Mouse (Mus musculus): Measurements from ENCODE around the gene Serf2. TPM values are rescaled to one million over a fixed set of nuclear protein-coding genes. Genes with fewer than 3 reads are reported as not detected.
"Not testable (repeated sequence)": the region's sequence is repeated elsewhere in the genome, so short reads cannot be mapped to it uniquely, and the experiment has no call there.

Serf2 gene
- polyA plus RNA-seq, 1 experiment from 2014 or later: 574 TPM

DNA sequence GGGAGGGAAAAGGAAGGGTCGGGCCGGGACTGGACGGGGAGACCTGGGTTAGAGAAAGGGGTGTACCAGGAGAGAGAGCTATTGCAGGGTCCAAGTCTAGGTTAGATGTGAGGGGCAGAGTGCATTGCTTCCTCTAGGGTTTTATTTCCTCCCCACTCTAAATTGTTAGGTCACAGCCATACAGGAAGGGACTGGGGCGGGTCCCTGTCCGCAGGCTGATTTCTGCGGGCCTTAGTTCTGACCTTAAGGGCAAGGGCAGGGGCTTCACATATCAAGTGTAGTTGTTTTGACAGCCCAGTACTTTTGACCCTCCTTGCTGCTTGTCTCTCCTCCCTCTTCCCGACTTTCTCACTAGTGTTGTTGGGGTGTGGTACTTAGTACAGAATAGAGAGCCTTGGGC, 1.1 kb downstream of the Serf2 start:
- peak overlapping the region; percentile 92 for H3K4me3 ChIP-seq (ENCODE audit: low read depth, low read length)
- WGBS: under 1% methylated on average over 7 of the region's 7 CpGs
- peak overlapping the region; percentile 96; the same call in 1 of the 2 replicates for H3K27ac ChIP-seq (ENCODE audit: low read length)
- peak overlapping the region; percentile 91 for H3K4me2 ChIP-seq (replicated peaks; ENCODE audit: low read depth, low read length)
- peak overlapping the region; percentile 96 for H3K9ac ChIP-seq (replicated peaks; ENCODE audit: low read depth, low read length)
- no peaks in the 10 kb centered on the region for H3K27me3 ChIP-seq (ENCODE audit: control insufficient read depth, insufficient read depth, low read length)
- H3K9me3 ChIP-seq (ENCODE audit: control insufficient read depth, low read depth, low read length): no peaks in the 10 kb centered on the region
- ATAC-seq (ENCODE audit: insufficient number of reproducible peaks, insufficient read depth, low FRiP score, low read depth): no peak
- H3K4me1 ChIP-seq (ENCODE audit: control insufficient read depth, insufficient read depth, low read length): peaks cover 17% of the 10 kb centered on the region; the same call in 1 of the 2 replicates
- peaks cover 19% of the 10 kb centered on the region for H3K36me3 ChIP-seq (ENCODE audit: control insufficient read depth, insufficient read depth, low read length)

DNA sequence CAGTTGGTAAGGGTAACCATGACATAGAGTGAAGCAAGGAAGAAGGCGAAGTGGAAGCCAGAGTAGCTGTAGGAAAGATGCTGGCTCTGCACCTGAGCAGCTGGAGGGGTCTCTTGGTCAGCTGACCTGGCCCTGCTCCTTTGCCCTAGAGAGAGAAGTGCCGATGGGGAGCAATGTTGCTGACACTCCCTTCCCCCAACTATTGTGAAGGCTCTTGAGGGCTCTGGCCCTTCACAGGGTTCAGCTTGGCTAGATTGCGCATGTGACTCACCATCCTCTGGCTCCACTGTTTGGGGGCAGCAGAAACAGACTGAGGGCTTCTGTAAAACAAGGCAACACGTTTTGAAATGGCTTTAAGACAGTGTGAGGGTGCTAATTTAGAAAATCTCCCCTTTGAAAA, 3.4 kb downstream of the Serf2 start:
- Histone ChIP-seq H3K36me3 (ENCODE audit: control insufficient read depth, insufficient read depth, low read length) (peaks cover 19% of the 10 kb centered on the region), H3K9me3 (ENCODE audit: control insufficient read depth, low read depth, low read length) (no peaks in the 10 kb centered on the region), H3K27ac (ENCODE audit: low read length) (no peak overlapping the region), H3K27me3 (ENCODE audit: control insufficient read depth, insufficient read depth, low read length) (no peaks in the 10 kb centered on the region), H3K4me3 (ENCODE audit: low read depth, low read length) (no peak overlapping the region), H3K4me2 (replicated peaks; ENCODE audit: low read depth, low read length) (no peak overlapping the region), H3K4me1 (ENCODE audit: control insufficient read depth, insufficient read depth, low read length) (peaks cover 25% of the 10 kb centered on the region; the same call in 1 of the 2 replicates), H3K9ac (replicated peaks; ENCODE audit: low read depth, low read length) (no peak overlapping the region)
- ATAC-seq (ENCODE audit: insufficient number of reproducible peaks, insufficient read depth, low FRiP score, low read depth): no peak
- WGBS: 83% methylated on average over 4 of the region's 4 CpGs

DNA sequence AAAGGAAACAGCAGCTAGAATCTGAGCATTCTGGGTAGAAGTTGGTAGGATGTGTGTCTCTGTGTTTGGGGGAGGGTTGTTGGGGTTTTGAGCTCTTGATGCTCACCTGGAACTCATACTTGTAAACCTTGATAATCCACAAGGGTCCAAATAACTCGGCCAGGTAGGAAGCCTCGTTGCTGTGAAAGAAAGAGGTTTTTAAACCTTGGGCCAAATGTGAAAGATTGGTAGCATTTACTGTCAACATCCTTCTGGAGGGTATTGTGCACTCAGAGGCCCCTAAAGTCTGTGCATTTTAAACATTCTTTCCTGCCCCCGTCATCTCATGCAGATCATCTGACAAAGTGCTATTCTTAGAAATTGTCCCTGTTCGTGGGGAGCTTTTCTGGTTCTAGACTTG, 4.0 kb downstream of the Serf2 start, which contains the start of gene Hypk:
Gene Hypk (plus strand): TSS at position 301 of the 400 bp plus-strand sequence.
- Histone ChIP-seq H3K4me1 (ENCODE audit: control insufficient read depth, insufficient read depth, low read length) (peaks cover 25% of the 10 kb centered on the region; the same call in 1 of the 2 replicates), H3K27ac (ENCODE audit: low read length) (no peak within 1 kb of the TSS), H3K4me2 (replicated peaks; ENCODE audit: low read depth, low read length) (no peak within 1 kb of the TSS), H3K4me3 (ENCODE audit: low read depth, low read length) (no peak within 1 kb of the TSS), H3K27me3 (ENCODE audit: control insufficient read depth, insufficient read depth, low read length) (no peaks in the 10 kb centered on the region), H3K9ac (replicated peaks; ENCODE audit: low read depth, low read length) (no peak within 1 kb of the TSS), H3K9me3 (ENCODE audit: control insufficient read depth, low read depth, low read length) (no peaks in the 10 kb centered on the region), H3K36me3 (ENCODE audit: control insufficient read depth, insufficient read depth, low read length) (peaks cover 19% of the 10 kb centered on the region)
- no peak for ATAC-seq (ENCODE audit: insufficient number of reproducible peaks, insufficient read depth, low FRiP score, low read depth)
- WGBS: 72% methylated on average over 4 of the region's 4 CpGs

DNA sequence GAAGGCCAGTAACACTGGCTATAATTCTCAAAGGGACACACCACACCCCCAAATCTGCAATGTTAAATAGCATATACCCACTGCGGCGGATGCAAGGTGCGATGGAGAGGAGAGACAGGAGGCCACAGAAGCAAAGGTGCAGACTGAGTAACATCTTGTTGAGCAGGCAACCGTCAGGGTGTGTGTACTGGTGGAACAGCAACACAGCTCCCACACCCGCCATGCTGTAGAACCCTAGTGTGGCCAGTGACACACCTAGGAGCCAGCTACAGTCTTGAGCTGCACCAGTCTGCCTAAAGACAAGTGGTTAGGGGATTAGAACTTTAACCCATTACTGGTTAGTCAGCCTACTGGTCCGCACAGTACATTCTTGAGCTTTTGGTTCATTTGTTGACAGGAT, 4.9 kb downstream of the Serf2 start:
- Histone ChIP-seq H3K27me3 (ENCODE audit: control insufficient read depth, insufficient read depth, low read length) (no peaks in the 10 kb centered on the region), H3K9me3 (ENCODE audit: control insufficient read depth, low read depth, low read length) (no peaks in the 10 kb centered on the region), H3K9ac (replicated peaks; ENCODE audit: low read depth, low read length) (no peak overlapping the region), H3K4me1 (ENCODE audit: control insufficient read depth, insufficient read depth, low read length) (peaks cover 25% of the 10 kb centered on the region; the same call in 1 of the 2 replicates), H3K27ac (ENCODE audit: low read length) (no peak overlapping the region), H3K4me3 (ENCODE audit: low read depth, low read length) (no peak overlapping the region), H3K4me2 (replicated peaks; ENCODE audit: low read depth, low read length) (no peak overlapping the region), H3K36me3 (ENCODE audit: control insufficient read depth, insufficient read depth, low read length) (peaks cover 19% of the 10 kb centered on the region)
- 86% methylated on average over 6 of the region's 6 CpGs for WGBS
- no peak for ATAC-seq (ENCODE audit: insufficient number of reproducible peaks, insufficient read depth, low FRiP score, low read depth)

DNA sequence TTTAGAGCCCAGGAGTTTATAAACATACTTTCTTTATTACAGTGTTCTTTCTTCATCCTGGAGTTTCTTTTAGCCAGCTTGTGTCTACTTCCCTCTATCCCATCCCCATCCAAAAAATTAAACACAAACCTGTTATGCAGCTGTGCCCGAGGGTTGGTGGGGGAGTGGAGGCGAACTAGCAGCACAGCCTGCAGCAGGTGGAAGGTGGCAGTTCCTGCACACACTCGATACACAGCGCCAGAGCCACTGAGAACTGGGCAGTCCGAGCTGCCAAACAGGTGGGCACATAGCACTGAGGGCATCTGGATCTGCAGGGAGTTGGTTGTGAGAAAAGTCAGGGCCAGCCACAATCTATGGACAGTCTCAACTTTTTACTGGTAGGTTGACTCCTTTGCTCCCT, 6.5 kb downstream of the Serf2 start:
- H3K36me3 ChIP-seq (ENCODE audit: control insufficient read depth, insufficient read depth, low read length): peaks cover 19% of the 10 kb centered on the region
- peaks cover 21% of the 10 kb centered on the region; the same call in 1 of the 2 replicates for H3K4me1 ChIP-seq (ENCODE audit: control insufficient read depth, insufficient read depth, low read length)
- no peak overlapping the region for H3K4me3 ChIP-seq (ENCODE audit: low read depth, low read length)
- H3K9me3 ChIP-seq (ENCODE audit: control insufficient read depth, low read depth, low read length): no peaks in the 10 kb centered on the region
- 74% methylated on average over 5 of the region's 5 CpGs for WGBS
- no peak overlapping the region for H3K4me2 ChIP-seq (replicated peaks; ENCODE audit: low read depth, low read length)
- H3K27me3 ChIP-seq (ENCODE audit: control insufficient read depth, insufficient read depth, low read length): no peaks in the 10 kb centered on the region
- no peak overlapping the region for H3K9ac ChIP-seq (replicated peaks; ENCODE audit: low read depth, low read length)
- ATAC-seq (ENCODE audit: insufficient number of reproducible peaks, insufficient read depth, low FRiP score, low read depth): no peak
- no peak overlapping the region for H3K27ac ChIP-seq (ENCODE audit: low read length)

DNA sequence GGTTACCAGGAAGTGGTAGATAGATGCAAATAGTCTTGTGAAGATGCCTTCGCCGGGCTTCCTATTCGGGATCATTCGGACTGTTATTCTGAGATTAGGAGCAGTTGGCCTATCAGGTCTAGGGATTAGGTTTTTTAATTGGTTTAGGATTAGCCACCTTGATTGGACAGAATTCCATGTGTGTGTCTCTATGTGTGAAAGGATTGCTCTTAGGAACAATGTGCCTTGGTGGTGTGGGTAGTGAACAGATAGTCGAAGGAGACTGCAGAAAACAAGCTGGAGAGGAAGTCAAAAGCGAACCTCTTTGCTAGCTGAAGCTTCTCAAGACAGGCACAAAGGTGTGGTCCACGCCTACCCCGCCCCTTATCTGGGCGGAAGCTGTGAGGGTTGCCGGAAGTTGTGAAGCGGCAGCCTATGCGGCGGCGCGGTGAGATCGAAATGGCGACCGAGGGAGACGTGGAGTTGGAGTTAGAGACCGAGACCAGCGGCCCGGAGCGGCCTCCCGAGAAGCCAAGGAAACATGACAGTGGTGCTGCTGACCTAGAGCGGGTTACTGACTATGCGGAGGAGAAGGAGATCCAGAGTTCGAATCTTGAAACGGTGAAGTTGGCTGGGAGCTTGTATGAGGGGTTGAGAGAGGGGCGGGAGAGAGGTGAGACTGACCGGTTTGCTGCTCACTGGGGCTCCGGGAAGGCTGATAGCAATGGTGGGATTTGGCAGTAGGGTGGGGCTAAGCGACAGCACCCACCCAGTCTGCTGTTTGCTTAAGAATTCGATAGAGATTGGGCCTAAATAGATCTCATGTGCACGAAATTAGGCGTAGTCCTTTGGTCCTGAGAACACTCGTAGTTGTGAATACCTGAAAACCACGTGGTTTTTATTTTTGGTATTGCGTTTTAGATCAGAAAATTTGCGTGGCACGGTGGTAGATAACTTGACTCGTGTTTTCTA, 8.0 kb downstream of the Serf2 start, which contains the start of gene Serinc4:
Gene Serinc4 (minus strand): TSS at position 90 of the 951 bp plus-strand sequence.
- peaks cover 12% of the 10 kb centered on the region; the same call in 1 of the 2 replicates for H3K4me1 ChIP-seq (ENCODE audit: control insufficient read depth, insufficient read depth, low read length)
- peak; percentile 91 for ATAC-seq (ENCODE audit: insufficient number of reproducible peaks, insufficient read depth, low FRiP score, low read depth)
- H3K36me3 ChIP-seq (ENCODE audit: control insufficient read depth, insufficient read depth, low read length): peaks cover 14% of the 10 kb centered on the region
- peak within 1 kb of the TSS; percentile 41 for H3K9ac ChIP-seq (replicated peaks; ENCODE audit: low read depth, low read length)
- WGBS: 4% methylated on average over 41 of the region's 41 CpGs
- H3K4me3 ChIP-seq (ENCODE audit: low read depth, low read length): peak within 1 kb of the TSS; percentile 70
- peak within 1 kb of the TSS; percentile 47 for H3K4me2 ChIP-seq (replicated peaks; ENCODE audit: low read depth, low read length)
- no peaks in the 10 kb centered on the region for H3K27me3 ChIP-seq (ENCODE audit: control insufficient read depth, insufficient read depth, low read length)
- H3K27ac ChIP-seq (ENCODE audit: low read length): peak within 1 kb of the TSS; percentile 76
- no peaks in the 10 kb centered on the region for H3K9me3 ChIP-seq (ENCODE audit: control insufficient read depth, low read depth, low read length)

DNA sequence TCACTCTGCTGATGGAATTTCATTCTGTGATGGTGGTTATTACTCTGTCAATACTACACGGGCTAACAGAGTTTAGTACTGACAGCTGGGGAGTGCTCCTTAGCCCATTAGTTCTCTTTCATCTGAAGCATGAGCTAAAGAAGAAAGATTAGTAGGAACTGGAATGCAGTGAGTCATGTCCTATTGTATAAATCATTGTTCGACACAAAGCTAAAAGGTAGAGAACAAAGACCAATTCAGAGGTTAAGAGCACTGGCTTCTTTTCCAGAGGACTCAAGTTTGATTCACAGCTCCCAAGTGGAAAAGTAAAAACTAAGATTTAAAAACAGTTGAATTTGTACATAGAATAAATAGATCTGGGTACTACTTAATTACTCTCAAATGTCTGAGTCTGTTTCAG, 11.1 kb downstream of the Serf2 start:
- no peak for ATAC-seq (ENCODE audit: insufficient number of reproducible peaks, insufficient read depth, low FRiP score, low read depth)
- H3K4me1 ChIP-seq (ENCODE audit: control insufficient read depth, insufficient read depth, low read length): peaks cover 12% of the 10 kb centered on the region; the same call in 1 of the 2 replicates
- H3K9ac ChIP-seq (replicated peaks; ENCODE audit: low read depth, low read length): no peak overlapping the region
- no peaks in the 10 kb centered on the region; the same call in 1 of the 2 replicates for H3K36me3 ChIP-seq (ENCODE audit: control insufficient read depth, insufficient read depth, low read length)
- H3K27ac ChIP-seq (ENCODE audit: low read length): no peak overlapping the region
- H3K27me3 ChIP-seq (ENCODE audit: control insufficient read depth, insufficient read depth, low read length): no peaks in the 10 kb centered on the region
- no peaks in the 10 kb centered on the region for H3K9me3 ChIP-seq (ENCODE audit: control insufficient read depth, low read depth, low read length)
- no peak overlapping the region for H3K4me2 ChIP-seq (replicated peaks; ENCODE audit: low read depth, low read length)
- H3K4me3 ChIP-seq (ENCODE audit: low read depth, low read length): no peak overlapping the region
- 42% methylated on average over 2 of the region's 2 CpGs for WGBS

DNA sequence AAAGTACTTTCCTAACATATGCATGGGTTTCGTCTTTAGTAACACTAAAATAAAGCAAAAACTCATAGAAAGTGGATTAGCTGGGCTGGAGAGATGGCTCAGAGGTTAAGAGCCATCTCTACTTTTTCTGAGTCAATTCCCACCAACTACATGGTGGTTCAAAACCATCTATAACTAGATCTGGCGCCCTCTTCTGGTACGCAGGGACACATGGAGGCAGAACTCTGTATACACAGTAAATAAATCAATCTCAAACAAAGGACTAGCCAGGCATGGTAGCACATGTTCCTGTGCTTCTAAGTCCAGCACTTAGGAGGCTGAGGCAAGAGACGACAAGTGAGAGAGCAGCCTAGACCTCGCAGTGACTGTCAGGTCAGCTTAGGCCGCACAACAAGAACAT, 20.0 kb downstream of the Serf2 start:
- not testable (repeated sequence) for H3K4me1 ChIP-seq (ENCODE audit: control insufficient read depth, insufficient read depth, low read length); H3K27me3 ChIP-seq (ENCODE audit: control insufficient read depth, insufficient read depth, low read length); H3K4me2 ChIP-seq (replicated peaks; ENCODE audit: low read depth, low read length); H3K36me3 ChIP-seq (ENCODE audit: control insufficient read depth, insufficient read depth, low read length); H3K9ac ChIP-seq (replicated peaks; ENCODE audit: low read depth, low read length); H3K27ac ChIP-seq (ENCODE audit: low read length); ATAC-seq (ENCODE audit: insufficient number of reproducible peaks, insufficient read depth, low FRiP score, low read depth); H3K4me3 ChIP-seq (ENCODE audit: low read depth, low read length); H3K9me3 ChIP-seq (ENCODE audit: control insufficient read depth, low read depth, low read length)
- 43% methylated on average over 1 of the region's 6 CpGs for WGBS
